Mouse (Mus musculus): Measurements from ENCODE around the gene Rmnd1.

The Rmnd1 gene

GRCm38 (mm10) chr10:4391076-4391475 lies 41.1 kb downstream of the Rmnd1 start:
- no peak for DNase-seq (ENCODE audit: low spot score in 2 of 2)

DNA sequence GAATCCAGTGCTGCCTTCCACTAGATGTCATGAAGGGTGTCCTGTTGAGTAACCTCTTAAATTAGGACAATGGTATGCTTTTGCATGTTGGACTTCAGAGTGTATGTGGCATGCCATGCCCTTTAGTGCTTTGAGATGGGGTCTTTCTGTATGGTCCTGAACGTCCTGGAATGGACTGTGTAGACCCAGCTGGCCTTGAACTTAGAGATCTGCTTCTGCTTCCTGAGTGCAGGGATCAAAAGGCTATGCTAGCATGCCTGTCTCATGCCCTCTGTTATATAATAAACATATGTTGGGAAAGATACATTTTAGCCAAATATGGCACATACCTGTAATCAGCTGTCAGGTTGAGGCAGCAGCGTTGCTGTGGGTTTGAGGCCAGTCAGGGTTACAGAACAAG lies 41.6 kb downstream of the Rmnd1 start:
- no peak for DNase-seq (ENCODE audit: low spot score in 2 of 2)

DNA sequence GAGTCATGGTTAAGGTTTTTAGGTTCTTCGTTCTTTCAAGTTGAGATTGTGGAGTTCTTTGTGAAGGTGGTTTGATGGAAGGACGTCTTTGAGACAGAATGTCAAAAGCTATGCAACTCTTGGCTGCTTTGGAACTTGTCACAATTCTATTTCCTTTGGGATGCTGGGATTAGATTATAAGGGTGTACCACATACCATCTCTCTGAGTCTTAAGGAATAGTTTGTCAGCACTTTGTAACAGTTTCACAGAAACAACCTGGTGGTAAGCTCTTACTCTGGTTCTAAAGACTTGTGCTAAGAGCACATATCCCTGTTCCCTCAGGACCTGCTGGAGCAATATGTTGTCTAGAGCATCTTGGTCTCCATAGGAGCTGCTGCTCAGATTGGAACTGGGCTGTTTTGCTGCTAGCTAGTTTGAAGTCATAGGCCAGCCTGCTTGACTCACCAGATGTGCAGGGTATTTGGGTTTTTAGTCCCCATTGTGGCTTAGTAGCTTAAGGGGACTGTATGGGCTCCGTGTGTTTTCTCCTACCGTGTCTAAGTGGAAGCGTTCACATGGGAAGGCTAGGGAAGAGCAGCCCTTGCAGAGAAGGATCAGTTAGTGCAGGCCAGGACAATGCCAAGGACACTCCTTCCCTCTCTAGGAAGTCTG lies 42.6 kb downstream of the Rmnd1 start:
- DNase-seq (ENCODE audit: low spot score in 2 of 2) = no peak

GRCm38 (mm10) chr10:4389036-4389435 lies 43.2 kb downstream of the Rmnd1 start:
- no peak for DNase-seq (ENCODE audit: low spot score in 2 of 2)

GRCm38 (mm10) chr10:4388384-4388745 lies 43.8 kb downstream of the Rmnd1 start:
- DNase-seq (ENCODE audit: low spot score in 2 of 2) = no peak

GRCm38 (mm10) chr10:4387701-4388383 lies 44.3 kb downstream of the Rmnd1 start, which contains the start of gene Zbtb2:
TSS of gene Zbtb2 (minus strand) at chr10:4388108.
- DNase-seq (ENCODE audit: low spot score in 2 of 2) = peak in 1 of 2 experiments; percentile 37

- DNase-seq (ENCODE audit: low spot score in 2 of 2) = peak; percentile 79 to 85
Measured at GRCm38 (mm10) chr10:4386609-4387591, 45.3 kb downstream of the Rmnd1 start.

DNA sequence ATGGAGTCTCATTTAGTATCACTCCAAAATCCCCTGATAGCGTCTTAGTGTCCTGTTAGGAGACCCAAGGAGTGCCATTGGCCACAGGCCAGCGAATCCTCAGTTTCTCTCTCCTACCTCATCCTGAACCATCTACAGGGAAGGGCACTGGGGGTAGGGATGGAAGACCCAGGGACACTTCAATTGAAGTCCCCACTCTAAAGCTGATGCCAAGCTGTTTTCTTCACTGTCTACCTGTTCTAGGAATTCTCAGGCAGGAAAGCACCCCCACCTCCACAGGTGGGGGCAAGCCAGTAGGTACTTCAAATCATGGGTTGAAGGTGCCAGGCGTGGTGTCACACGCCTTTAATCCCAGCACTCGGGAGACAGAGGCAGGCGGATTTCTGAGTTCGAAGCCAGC lies 47.9 kb downstream of the Rmnd1 start:
- DNase-seq (ENCODE audit: low spot score in 2 of 2) = no peak

DNA sequence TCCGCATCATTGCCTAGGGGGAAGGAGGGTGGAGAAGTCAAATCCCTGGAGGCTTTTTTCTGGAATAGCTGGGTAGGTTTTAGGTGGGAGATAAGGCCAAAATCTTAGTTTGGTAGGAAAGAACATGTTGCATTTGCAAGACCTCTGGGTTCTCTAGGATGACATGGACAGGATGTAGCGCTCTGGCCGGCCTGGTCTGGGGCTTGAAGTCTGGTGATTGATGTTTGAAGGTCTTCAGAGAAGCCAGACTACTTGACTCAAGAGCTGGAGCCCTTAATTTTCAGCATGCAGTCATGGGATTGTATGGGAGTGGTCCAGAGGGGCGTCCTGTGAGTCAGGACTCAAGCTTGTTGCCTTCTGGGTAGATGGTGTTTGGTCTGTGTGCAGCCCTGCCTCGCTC lies 51.4 kb downstream of the Rmnd1 start:
- no peak for DNase-seq (ENCODE audit: low spot score in 2 of 2)

- no peak for DNase-seq (ENCODE audit: low spot score in 2 of 2)
Measured at GRCm38 (mm10) chr10:4376931-4377330, 55.3 kb downstream of the Rmnd1 start.

GRCm38 (mm10) chr10:4376461-4376860 lies 55.7 kb downstream of the Rmnd1 start:
- no peak for DNase-seq (ENCODE audit: low spot score in 2 of 2)

DNA sequence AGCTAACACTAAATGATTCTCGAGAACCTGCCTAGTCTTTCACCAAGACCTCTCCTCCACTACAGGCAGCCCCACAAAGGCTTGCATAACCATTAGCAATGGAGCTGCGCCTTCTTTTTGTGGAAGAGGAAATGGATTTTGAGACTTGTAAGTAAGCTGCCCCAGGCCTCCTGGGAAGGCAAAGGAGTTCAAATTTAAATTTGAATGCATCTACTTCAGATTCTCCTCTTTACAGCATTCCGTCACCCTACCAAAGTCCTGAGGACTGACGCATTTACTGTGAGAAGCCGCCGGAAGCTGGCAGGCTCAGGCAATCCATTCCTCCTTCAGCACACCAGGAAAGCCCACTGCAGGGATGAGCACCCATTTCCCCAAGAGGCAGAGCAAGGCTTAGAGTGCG lies 56.9 kb downstream of the Rmnd1 start:
- DNase-seq (ENCODE audit: low spot score in 2 of 2) = no peak

GRCm38 (mm10) chr10:4374734-4375133 lies 57.5 kb downstream of the Rmnd1 start:
- DNase-seq (ENCODE audit: low spot score in 2 of 2) = no peak

DNA sequence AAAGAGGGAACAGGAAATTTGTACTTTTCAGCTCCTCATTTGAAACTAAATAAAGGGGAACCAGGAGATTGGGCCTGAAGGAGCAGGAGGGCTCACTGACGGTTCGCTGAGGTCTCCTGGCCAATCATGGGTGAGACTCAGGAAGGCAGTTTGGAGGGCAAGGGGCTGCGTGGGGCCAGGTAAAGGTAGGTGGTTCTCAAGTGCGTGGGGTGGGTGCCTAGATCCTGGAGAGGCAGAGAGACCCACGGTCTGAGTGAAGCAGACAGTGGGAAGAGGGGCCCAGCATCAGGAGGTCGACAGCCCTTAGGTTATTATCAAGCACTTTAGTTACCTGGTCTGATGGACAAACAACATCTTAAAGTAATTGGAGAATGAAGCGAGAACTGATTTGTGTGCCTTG lies 57.9 kb downstream of the Rmnd1 start:
- no peak for DNase-seq (ENCODE audit: low spot score in 2 of 2)

GRCm38 (mm10) chr10:4373558-4373957 lies 58.6 kb downstream of the Rmnd1 start:
- no peak for DNase-seq (ENCODE audit: low spot score in 2 of 2)

DNA sequence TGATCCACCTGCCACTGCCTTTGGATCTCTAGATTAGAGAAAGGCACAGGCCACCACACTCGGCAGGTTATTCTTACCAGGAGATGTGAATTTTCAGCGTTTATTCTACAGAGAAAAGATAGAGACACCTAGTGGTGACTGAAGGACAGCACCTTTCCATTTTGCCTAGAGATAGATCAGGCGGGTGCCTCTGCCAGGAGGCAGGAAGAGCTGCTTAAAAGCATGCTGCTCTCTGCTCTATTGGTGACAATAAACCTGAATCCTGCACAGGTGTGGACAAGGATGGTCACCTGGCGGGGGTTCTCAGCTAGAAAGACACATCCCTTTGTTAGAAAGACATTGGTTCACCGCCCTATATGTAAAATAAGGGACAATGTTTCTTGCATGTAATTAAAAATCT lies 60.2 kb downstream of the Rmnd1 start:
- no peak for DNase-seq (ENCODE audit: low spot score in 2 of 2)

DNA sequence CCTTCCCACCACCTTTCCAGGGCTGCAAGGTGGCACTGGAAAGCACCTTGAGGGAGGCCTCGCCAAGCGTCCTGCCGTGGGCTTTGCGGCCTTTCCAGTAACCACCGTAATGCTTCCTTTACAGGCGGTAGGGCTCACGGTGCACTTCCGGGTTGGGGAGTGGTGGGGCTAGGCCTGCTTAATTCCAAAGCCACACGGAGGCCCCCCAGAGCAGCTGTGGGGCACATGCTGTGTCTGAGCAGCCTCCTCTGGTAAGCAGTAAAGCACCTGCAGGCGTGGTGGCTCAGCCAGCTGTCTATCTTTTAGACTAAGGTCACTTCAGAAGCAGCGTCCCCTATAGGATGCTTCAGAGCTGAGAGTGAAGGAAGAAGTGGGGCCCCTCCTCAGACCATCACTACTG lies 62.1 kb downstream of the Rmnd1 start:
- no peak for DNase-seq (ENCODE audit: low spot score in 2 of 2)

- no peak for DNase-seq (ENCODE audit: low spot score in 2 of 2)
Measured at GRCm38 (mm10) chr10:4364618-4365017, 67.6 kb downstream of the Rmnd1 start.

DNA sequence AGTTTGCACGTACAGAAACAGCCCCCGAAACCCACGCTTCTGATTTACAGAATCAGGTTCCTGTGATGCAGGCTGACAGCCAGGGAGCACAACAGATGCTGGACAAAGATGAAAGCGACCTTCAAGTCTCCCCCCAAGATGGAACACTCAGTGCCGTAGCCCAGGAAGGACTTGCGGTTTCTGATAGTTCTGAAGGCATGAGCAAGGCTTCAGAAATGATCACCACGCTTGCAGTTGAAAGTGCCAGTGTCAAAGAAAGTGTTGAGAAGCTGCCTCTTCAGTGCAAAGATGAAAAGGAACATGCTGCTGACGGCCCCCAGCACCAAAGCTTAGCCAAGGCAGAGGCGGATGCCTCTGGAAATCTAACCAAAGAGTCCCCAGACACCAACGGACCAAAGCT lies 74.8 kb downstream of the Rmnd1 start:
- DNase-seq (ENCODE audit: low spot score in 2 of 2) = no peak

- DNase-seq (ENCODE audit: low spot score in 2 of 2) = no peak
Measured at GRCm38 (mm10) chr10:4356640-4357039, 75.5 kb downstream of the Rmnd1 start.

DNA sequence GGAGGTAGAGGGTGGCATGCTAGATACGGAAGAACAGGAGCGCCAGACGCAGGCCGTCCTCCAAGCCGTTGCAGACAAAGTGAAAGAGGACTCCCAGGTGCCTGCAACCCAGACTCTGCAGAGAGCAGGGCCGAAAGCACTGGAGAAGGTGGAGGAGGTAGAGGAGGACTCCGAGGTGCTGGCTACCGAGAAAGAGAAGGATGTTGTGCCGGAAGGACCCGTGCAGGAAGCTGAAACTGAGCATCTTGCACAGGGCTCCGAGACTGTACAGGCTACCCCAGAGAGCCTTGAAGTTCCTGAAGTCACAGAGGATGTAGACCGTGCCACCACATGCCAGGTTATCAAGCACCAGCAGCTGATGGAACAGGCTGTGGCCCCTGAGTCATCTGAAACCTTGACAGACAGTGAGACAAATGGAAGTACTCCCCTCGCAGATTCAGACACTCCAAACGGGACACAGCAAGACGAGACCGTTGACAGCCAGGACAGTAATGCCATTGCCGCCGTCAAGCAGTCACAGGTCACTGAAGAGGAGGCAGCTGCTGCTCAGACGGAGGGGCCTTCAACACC lies 76.2 kb downstream of the Rmnd1 start:
- DNase-seq (ENCODE audit: low spot score in 2 of 2) = no peak
